Mouse (Mus musculus) urinary bladder, postnatal 4 days (tissue): ENCODE data around the gene Taf5.

ENCODE experiments used
- DNase-seq, 2 experiments: peaks; one replicate each; pipeline ENCODE4 v3.0.0; 2021 to 2022; ENCODE audit warnings: low spot score in 2 of 2

Gene Taf5

DNA sequence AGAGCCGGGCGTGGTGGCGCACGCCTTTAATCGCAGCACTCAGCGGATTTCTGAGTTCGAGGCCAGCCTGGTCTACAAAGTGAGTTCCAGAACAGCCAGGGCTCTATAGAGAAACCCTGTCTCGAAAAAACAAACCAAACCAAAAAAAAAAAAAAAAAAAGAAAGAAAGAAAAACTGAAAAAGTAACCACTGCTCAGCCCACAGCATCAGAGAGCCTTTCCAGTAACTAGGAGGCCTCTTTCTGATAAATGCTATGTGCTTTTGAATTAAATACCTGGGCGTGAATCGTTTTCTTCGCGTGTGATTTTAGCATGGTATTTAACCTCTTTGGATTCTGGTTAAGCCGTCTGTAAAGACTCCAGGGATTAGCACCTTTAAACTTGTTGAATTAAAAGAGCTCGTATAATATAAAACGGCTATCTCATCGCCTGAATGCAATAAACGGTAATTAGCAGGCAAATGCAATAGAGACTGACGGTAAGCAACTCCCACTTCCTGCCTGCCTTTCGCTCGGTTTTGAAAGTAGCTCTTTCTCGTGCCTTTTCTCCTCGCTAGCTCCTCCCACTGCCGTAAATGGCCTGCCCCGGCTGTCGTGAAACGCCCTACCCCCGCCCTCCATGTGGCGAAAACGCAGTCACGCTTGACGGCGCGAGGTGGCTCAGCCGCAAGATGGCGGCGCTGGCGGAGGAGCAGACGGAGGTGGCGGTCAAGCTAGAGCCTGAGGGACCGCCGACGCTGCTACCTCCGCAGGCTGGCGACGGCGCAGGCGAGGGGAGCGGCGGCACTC lies at the start of gene Taf5:
TSS of gene Taf5 (plus strand) at position 651 of the 787 bp plus-strand sequence.
- DNase-seq = peak; percentile 95 to 97

GRCm38 (mm10) chr19:47017831-47018230 lies 49.7 kb upstream of the Taf5 start:
- no peak for DNase-seq

DNA sequence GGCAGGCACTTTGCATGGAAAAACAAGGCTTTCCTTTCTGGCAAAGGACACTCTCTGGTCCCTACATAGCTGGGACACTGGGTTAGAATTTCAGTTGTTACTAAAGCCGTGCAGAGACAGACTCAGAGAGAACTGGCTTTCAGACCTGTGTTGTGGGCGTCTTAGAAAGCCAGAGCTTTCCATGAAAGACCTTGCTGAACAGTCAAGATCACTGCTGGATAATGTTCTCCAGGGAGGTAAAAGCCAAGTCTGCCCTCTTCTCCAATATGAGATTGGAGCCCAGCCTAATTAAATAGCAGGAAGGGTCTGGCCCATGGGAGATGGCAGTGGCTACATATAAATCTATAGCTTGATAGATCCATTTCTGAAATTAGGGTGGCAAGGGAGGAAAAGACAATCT lies 49.2 kb upstream of the Taf5 start:
- no peak for DNase-seq

GRCm38 (mm10) chr19:47019326-47019725 lies 48.2 kb upstream of the Taf5 start:
- DNase-seq = no peak

DNA sequence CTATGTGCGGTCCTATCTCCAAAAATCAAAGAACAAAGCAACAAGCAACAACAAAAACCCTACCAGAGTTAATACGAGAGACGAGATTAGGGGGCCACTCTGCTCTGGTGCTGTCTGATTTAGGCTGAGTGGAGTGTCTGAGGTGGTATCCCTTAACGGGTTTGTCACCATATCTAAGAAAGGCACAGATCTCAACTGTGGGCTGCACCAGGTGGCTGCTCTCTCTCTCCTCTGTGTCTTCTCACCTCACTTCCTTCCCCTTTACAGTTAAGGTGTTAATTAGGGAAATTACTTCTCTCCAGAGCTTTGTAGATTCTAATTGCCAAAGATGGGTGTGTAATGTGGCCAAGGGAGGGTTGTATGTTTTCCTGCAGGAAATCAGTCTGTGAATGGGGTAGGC lies 44.8 kb upstream of the Taf5 start:
- no peak for DNase-seq

DNA sequence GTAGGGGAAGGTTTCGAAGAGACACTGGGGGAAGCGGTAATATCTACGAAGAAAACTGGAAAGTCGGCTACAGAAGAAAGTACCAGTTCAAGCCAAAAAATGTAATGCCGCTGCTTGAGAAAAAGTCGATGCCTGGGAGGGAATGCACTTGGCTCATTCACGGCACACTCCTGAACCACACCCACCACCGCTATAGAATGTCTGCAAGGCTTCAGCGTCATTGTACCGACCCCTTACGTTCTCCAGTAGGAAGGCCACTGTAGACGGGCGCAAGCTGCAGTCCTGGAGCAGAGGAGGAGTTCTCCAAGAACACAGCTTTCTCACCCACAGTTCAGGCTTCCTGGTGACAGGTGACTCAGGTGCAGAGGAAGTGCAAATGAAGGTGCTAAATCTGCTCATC lies 44.0 kb upstream of the Taf5 start:
- DNase-seq = no peak

GRCm38 (mm10) chr19:47024954-47025353 lies 42.6 kb upstream of the Taf5 start:
- DNase-seq = no peak

DNA sequence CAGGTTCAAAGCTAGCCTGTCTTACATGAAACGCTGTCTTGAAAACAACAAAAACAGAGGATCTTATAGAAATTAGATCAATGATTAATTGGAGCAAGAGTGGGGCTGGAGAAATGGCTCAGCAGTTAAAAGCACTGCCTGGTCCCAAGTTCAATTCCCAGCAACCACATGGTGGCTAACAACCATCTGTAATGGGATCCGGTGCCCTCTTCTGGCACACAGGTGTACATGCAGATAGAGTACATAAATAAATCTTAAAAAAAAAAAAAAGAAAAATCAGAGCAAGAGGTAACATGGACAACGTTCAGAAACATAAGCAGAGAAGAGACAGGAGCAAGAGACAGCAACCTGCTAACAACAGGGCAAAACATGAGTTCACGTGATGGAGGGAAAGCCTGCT lies 41.0 kb upstream of the Taf5 start:
- no peak for DNase-seq

DNA sequence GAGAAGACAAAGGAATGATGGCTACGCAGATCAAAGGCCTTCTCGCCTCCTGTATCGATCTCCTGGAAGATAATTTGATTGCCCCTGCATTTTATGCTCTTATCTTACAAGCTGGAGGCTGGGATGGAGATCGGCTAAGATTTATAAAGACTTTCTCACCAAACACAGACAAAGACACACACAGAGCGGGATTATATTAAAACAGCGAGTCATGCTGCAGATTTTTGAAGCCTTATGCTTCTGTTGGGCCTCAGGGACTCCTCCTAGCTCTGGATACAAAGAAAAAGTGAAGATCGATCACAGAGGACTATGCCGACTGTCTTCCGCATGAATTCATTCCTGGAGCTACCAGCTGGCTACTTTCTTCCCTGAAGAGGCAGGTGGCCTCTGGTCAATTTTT lies 37.8 kb upstream of the Taf5 start:
- no peak for DNase-seq

- DNase-seq = no peak
Observed at GRCm38 (mm10) chr19:47031770-47032169, 35.8 kb upstream of the Taf5 start.

DNA sequence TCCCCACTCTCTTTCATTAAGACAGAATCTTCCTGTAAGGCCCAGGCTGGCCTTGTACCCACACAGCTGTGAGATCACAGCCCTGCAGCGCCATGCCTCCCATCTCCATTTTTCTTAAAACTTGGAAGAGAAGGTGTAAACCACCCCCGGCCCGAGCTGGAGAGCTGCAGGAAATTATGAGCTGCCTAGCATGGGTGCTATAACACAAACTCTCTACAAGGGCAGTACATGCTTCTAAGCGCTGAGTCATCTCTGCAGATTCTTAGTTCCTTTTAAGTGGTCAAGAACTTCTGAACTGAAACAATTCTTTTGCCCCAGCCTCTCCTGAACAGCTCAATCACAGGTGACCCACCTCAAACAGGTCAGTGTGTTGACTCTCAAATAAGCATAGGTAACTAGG lies 32.6 kb upstream of the Taf5 start:
- peak in 1 of 2 experiments; percentile 44 for DNase-seq

DNA sequence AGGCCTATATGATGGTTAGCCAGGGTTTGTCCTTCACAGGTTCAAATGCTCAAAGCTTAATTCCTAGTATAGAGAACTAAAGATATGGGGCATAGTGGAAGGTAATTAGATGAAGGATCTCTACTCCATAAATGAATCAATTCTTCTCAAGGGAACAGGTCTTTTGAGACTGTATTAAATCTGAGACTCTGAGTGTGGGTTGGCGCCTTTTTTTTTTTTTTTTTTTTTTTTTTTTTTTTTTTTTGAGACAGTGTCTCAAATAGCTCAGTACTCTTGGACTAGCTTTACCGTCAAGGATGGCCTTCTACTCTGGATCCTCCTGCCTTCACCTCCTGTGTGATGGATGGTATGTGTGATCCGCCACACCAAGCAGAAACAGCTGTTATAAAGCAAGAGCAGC lies 30.9 kb upstream of the Taf5 start:
- no peak for DNase-seq

GRCm38 (mm10) chr19:47040720-47041473 lies 26.6 kb upstream of the Taf5 start:
- peak in 1 of 2 experiments; percentile 16 for DNase-seq

- DNase-seq = peak in 1 of 2 experiments; percentile 16
Observed at GRCm38 (mm10) chr19:47043608-47044007, 23.9 kb upstream of the Taf5 start.

- peak in 1 of 2 experiments; percentile 0 for DNase-seq
Observed at GRCm38 (mm10) chr19:47046343-47046742, 21.2 kb upstream of the Taf5 start.

DNA sequence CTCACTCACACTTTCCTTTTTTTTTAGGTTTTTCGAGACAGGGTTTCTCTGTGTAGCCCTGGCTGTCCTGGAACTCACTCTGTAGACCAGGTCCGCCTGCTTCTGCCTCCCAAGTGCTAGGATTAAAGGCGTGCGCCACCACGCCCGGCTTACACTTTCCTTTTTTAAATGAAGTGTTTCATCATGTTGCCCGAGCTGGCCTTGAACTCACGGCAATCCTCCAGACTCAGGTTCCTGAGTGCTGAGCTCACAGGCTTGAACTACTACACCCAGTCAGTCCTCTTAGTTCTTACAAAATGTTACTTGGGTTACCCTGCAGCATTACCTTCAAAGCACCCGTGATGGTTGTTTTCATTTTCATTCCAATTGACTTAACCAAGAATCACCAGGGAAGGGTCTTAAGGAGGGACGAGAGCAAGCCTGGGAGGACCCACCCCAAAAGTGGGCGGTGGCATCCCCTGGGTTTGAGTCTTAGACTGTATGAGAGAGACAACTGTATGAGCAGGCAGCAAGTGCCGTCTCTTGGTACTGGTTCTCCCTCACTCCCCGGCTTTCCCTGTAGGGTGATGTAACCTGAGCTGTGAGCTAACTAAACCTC lies 20.2 kb upstream of the Taf5 start:
- DNase-seq = peak in 1 of 2 experiments; percentile 50

- peak in 1 of 2 experiments; percentile 10 for DNase-seq
Observed at GRCm38 (mm10) chr19:47049061-47049460, 18.5 kb upstream of the Taf5 start.

DNA sequence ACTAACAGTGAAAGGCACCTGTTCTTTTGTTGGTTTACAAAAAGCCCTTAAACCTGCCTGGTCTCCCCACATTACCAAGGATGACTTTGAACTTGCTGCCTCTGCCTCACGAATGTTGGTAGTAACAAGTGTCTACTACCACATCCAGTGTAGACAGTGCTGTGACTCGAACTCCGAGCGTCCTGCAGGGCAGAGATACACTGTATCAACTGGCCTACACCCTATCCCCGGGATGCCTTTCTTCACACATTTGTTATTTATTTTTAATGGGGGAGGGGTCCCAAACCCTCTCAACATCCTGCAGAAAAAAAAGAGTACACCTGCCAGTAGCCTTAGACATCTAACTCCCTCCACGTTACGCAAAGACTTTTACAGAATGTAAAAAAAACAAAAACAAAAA lies 17.7 kb upstream of the Taf5 start:
- peak in 1 of 2 experiments; percentile 44 for DNase-seq

GRCm38 (mm10) chr19:47050271-47051032 lies 17.1 kb upstream of the Taf5 start, which contains the start of gene Pcgf6:
Pcgf6 (minus strand) TSS chr19:47050906.
- DNase-seq = peak; percentile 69 to 70

DNA sequence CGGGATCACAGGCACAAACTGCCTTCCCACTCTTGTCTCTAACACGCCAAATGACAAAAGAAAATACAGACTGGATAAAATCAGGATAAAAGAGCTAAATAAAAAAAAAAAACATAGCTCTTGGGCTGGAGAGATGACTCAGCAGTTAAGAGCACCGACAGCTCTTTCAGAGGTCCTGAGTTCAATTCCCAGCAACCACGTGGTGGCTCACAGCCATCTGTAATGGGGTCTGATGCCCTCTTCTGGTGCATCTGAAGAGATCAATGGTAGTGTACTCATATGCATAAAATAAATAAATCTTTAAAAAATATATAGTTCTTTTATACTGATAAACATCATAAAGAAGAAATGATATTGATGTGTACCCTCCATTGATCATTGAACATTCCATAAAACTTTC lies 14.6 kb upstream of the Taf5 start:
- peak in 1 of 2 experiments; percentile 29 for DNase-seq

GRCm38 (mm10) chr19:47053471-47053870 lies 14.1 kb upstream of the Taf5 start:
- DNase-seq = no peak

- no peak for DNase-seq
Observed at GRCm38 (mm10) chr19:47057684-47058083, 9.9 kb upstream of the Taf5 start.
